Mouse (Mus musculus) cerebellum, postnatal 14 days (tissue): ENCODE results near the gene Glis3.

Experiments used
- DNase-seq, 2 experiments: peaks; one replicate each; pipeline ENCODE4 v3.0.0; 2021; ENCODE audit warnings: mixed read lengths in 2 of 2

Gene Glis3

DNA sequence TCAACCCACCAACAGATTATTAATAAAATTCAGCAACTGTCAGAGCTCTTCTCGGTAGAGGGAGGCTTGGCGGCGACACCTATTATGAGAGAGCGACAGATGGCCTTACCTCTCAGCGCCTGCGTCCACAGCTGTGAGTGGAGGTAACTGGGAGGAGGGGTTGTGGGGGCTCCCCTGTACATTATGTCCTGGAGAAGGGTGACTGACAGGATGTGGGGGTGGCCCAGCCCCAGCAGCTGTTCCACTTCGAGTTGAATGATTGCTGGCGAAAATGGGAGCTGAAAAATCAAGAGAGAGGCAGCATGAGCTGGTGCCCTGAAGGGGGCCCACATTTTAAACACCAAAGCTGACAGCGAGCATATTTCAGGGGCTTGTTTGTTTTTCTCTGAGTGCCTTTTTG lies 381.2 kb downstream of the Glis3 start:
- DNase-seq = peak; percentile 40 to 42

DNA sequence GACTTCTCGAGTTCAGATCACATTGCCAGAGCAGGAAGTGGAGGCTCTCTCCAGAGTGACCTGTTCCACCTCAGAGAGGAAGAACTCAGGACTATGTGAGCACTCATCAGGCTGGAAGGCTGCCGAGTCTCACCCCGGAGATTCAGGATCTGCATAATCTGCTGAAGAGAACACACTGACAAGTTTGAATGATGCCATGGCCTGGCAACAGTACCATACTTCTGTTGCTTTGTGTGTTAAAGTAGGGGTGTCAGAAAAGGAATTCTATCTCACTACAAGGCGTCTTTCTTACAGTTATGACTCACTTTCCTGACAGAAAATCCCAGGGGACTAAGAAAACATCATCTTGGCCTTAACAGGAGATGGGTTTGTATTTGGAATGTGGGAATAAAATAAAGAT lies 388.3 kb downstream of the Glis3 start:
- DNase-seq = peak; percentile 32 to 36

DNA sequence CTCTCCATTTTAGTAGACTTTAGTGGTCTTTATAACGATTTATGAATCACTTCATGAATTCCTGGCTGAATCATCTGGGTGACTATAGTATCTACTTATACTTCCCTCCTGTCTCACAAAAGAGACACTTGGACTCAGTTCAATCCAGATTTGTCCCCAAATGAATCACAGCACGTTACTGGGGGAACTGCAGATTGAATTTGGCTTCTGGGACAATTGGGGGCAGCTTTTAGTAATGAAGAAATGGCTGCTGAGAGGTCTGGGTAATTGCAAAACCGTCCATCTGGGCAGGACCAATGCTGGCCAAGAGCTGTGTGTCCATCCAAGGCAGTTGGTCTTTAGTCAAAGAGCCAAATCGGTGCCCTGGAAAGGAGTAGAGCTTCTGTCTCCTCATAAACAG lies 390.4 kb downstream of the Glis3 start:
- DNase-seq = peak; percentile 37 to 57

DNA sequence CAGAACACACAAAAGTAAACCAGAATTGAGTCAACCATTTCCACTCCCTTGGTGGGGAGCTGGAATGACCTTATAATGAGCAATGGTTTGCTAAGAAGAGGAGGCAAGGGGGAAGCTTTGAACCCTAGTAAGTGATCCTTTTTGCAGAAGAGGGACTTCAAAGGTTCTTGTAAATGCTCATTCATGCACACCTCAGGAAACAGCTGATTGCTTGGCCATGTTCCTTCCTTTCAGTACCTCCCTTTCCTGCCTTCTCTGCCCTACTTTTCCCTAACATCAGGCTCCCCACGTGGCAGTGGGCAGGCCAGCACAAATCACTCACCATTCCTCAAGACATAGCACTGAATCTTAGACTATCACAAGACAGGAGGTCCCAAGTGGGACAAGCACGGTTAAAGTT lies 392.4 kb downstream of the Glis3 start:
- DNase-seq = no peak

DNA sequence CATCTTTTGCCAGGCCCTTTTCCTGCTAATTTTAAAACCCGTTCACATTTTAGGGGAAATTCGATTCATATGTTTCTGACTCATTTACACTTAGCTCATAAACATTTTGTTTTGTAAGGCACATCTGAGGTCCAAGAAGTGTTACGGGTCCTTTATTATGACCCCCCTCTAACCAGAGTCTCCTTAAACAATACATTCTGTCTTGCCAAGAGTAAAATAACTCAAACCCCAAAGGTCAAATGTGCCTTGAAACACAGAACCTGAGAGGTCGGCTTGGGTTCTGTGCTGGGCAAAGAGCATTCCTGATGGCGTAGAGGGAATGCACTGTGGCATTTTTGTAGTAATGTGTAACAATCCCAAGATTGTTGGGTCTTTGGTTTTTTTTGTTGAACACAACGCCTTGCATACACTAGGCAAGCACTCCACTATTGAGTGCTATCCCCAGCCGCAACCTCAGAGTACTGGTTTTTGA lies 395.7 kb downstream of the Glis3 start:
- no peak for DNase-seq

DNA sequence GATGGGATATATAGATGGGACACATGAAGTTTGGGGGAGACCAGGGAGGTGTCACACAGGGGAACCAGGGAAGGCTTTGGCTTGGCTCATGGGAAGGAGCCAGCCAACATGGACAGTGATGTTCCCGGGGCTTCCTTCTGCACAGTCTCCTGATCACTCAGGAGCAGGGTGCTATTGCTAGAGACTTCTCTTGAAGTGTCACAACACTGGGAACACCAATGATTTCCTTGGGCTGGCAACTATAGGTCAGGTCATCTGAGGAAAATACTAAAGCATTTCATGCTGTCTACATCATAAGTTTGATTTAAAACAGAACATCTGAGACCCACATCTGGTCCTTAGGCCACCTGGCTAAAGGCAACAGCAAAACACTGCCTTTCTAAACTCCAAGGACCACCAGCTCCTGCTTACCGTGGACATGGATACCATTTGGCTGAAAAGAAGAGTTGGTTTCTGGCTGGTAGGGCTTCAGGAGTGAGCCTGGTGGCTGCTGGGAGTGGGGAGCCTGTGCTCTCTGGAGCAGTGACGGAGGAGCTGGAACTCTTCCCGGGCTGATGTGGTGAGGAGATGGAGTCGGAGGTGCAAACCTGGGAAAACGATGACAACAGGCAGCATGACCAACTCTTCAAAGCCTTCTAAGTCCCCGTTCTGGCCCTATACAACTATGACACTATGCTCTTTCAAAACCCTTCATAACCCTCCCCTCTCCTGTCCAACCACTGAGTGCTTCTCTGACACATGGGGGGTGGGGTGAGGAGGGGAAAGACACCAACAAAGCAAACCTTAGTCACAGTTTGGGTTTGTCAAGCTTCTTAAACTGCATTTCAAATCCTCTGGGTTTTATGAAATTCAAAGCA lies 396.4 kb downstream of the Glis3 start:
- DNase-seq = no peak

DNA sequence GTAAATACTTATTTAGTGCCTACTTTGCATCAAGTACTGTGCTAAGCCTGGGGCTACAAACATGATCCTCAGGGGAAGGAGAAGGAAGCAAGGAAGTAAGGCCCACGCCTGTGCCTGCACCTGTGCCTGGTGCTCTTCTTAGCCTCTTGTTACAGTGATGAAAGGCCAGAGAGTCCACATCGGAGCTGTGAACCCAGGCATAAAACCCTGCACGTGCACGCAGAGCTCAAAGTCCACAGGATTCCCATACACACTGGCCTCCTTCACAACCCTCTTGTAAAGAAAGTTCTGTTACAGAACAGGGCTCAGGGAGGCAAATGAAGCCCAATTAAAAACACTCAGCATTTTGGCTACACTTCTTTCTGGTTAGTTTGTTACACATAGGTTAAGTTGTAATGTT lies 398.5 kb downstream of the Glis3 start:
- no peak for DNase-seq

DNA sequence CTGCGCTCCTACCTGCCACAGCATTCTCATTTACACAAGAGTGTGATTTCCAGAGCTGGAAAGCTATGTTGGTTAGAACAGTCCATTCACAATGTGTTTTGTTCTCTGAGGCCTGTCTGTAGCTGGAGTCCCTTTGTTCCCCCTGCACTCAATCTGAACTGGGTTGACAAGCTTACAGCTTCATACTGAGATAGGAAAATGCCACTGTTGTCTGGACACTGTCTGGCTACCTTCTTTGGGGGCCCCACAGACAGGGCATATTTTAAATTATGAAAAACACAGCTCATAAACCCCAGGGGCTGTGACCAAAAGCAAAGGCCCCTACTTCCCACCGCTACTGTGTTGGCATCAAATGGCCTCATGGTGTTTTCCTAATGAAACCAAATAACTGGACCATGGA lies 402.8 kb downstream of the Glis3 start:
- DNase-seq = no peak

DNA sequence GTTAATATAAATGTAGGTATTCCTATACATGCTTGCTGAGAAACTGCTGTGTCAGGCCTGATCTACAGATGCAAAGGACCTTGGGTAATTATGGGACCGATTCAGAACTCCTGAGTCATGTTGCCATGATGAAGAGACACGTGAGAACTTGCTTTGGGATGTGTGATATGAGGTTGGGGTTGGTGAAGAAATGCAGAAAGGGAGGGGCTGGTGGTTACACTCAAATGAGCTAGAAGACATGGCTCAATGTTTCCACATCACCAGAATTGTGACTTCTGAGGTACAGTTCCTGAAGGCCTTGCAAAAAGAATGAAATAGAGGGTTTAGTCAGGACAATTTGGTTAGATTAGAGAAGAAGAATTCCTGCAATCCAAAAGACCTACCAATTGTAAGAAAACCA lies 405.4 kb downstream of the Glis3 start:
- DNase-seq = no peak

DNA sequence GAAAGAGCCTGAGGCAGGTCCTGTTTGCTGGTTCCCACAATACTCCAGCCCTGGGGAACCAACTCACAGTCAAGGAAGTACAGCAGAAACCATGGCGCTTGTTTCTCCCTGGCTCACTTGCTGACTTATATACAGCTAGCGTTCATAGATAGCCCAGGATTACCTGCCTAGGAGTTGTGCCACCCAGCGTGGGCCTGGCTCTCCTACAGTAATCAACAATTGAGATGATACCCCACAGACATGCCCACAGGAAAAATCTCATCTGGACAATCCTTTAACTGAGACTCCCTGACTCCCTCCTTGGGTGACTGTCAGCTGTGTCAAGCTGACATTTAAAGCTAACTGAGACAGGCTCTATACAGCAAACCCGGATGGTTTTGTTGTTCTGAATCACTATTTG lies 405.9 kb downstream of the Glis3 start:
- DNase-seq = no peak

DNA sequence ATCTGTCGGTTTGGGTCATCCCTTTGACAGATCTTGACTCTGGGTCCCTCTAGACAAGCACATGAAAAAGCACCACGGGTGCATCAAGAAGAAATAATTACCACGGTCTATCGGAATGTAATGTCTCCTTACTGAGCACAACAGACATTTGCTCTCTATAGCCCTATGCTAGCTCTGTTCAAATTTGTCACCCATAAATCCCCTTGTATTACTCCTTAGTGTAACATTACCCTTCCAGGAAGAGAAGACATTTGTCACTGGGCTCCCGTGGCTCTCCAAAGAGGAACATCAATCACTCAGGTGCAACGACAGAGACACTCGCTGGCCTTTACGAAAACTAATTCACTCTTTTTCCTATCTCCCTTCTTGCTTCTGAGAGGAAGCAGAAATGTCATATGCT lies 413.0 kb downstream of the Glis3 start:
- no peak for DNase-seq

DNA sequence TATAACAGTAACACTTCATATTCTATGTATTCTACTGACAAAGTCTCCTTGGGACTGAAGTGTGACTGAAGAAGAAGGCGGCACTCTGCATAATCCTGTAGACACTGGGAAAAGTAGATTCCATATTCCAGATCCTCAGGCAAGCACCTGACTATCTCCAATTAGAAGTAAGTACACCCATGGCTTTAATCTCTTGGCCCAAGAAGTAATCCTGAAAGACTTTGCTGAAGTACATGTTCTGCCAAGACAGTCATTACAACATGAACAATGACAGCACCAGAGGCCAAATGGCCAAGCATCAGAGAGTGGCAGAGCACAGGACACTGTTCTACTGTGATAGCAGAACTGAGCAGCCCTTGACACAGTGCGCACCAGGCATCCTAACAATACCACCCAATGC lies 414.1 kb downstream of the Glis3 start:
- DNase-seq = no peak

DNA sequence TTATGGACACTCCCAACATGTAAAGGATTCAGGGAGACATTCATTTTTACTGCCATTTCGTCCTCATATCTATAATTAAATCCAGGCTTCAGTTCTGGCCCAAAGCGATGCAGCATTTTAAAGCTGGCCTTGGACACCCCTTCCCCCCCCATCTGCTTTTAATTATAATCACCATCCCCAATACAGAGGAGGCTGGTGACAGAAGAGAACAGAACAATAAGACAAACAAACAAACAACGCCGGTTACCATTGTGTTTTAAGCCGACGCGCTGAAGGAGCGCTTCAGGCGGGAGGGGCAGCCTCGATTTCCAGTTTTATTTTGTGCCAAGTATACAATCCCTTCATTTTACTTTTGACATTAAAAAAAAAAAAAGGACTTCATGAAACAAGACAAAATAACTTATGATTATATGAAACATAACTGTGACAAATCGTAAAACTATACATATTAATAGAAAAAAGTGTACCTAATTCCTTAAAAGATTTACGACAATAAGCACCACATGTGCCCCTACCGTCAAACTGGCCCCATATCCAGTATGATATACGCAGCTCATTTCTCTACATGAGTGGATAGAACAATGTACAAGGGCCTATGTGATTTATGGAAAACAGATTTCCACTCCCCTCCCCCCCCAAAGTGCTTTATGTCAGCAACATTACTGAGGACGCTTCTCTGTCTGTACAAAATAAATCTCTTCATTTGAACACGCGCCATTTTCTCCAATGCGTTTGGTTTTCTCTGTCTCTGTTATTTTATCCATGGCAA lies 420.8 kb downstream of the Glis3 start:
- DNase-seq = no peak

DNA sequence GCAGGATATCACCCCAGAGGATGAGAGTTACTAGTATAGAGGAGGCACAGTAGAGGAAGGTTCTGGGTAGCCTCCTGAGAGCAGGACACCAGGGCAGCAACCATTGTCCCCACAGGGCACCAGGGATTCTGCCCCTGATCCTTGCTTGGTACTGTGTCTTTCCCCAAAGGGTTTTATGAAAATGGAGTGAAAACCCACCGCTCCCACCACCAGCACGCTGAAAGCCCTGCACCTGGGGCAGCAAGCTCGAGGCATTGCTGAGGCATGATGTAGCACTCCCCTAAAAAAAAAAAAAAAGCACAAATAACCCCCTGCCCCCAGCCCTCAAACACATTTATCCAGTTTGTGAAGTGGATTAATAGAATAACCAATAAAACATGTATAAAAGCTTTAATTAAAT lies 421.4 kb downstream of the Glis3 start:
- DNase-seq = no peak

DNA sequence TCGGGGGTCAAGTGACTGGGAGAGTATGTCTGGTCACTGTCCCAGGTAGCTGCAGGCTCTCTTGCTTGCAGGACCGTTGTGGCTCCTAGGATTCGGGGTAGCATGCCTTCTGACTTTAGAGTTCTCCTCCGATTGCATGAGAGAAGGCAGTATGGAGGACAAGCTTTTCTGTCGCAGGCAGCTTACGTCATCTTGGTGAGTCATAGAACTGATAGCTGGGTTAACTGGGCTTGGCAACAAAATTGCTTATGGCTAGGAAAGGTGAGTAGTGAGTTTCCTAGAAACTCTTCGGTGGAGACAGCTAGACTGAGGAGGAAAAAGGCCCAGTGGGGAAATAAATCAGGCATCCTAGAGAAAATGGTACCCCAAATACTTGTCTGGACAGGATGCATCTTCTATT lies 432.5 kb downstream of the Glis3 start:
- DNase-seq = no peak

DNA sequence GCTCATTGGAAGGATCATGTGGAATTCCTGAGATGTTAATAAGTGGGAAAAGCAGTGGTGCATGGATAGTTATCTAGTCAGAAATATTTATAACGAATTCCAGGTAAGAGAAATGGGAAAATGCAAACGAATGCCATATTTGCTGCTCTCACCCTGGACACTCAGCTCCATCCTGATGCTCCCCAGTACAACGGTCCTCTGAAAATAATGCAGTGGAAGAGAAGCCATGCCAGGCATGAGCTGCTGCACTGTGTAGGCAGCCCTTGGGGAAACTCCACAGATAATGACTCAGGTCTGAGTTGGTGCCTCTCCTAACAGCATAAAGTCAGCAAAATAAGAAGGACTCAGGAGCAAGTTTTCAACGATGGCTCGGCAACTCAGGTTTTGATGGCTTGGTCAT lies 433.7 kb downstream of the Glis3 start:
- DNase-seq = no peak

DNA sequence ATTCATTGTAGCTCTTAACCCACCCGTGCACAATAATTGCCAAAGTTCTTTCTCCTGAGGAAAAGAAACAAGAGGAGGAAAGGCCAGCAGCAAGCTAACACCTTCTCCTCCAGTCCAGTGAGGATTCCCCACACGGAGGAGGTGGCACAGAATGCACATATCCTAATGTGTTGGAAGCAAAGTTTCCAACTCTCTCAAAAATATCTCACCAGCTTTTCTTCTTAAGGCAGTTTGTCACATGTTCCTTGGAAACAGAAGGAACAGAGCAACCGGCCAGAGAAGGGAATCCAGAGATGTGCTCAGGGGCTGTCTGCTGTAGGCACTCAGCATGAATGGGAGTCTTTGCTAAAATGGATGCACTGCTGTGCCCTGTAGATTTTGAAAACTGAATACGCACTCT lies 441.8 kb downstream of the Glis3 start:
- no peak for DNase-seq

DNA sequence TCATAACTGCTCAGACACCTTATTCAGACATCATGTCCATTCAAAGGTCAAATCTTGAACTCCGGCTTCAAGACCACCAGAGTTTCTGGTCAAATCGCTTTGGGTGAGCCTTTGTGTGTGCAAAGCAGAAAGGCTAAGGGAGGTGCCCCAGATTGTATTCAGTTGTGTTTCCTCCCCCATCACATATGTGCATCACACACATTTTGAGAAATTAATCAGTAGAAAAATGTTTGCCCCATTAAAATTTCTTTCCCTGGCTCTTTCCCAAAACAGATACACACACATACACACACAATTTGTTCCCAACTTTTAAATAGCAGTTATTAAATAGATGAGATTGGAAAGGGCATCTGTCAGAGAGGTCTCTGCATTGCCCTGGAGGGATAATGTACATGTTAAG lies 442.3 kb downstream of the Glis3 start:
- no peak for DNase-seq

DNA sequence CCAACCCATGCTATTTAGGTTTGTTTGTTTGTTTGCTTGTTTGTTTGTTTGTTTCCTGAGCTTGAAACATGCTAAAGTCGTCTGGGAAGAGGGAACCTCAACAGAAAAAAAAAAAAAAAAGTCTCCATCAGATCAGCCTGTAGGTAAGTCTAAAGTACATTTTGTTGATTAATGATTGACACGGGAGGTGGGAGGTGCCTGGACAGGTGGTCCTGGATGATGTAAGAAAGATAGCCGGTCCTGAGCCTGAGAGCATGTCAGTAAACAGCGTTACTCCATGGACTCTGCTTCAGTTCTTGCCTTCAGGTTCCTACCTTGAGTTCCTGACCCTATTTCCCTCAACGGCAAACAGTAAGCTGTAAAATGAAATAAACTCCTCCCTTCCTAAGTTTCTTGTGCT lies 444.3 kb downstream of the Glis3 start:
- DNase-seq = no peak

DNA sequence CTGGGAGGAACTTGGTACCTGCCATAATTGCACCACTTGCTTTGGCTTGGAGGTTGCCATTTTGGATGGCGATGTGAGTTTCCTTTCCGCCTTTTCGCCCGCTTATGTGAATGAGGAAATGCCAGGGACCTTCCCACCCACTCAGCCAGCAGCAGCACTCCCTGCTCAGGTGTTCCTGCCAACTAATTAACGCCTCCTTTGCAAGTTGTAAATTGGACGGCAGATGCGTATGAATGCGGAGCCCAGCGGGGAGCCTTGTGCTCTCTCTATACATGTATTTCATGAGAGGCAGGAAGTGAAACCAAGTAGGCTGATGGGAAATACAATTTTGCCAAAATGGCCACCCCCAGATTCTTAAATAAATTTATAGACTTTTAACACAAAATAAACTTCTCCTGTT lies 444.8 kb downstream of the Glis3 start:
- DNase-seq = peak; percentile 61 to 71

DNA sequence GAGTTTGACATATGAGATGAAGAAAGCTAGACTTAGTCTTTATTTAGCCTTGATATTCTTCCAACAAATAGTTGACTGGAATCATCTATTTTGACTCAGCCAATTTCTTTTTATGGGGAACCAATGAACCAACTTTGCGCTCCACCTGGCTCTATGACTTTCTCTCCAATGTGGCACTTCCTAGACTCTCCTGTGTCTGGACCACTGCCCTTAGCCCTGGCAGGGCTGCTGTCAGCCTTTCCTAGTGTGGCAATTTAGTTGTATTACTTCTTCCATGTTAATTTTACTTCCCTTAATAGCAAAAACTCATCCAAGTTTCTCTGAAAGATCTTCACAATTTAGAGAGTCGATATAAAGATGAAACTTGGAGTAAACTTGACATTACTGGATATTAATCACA lies 445.2 kb downstream of the Glis3 start:
- DNase-seq = peak; percentile 50 to 69

DNA sequence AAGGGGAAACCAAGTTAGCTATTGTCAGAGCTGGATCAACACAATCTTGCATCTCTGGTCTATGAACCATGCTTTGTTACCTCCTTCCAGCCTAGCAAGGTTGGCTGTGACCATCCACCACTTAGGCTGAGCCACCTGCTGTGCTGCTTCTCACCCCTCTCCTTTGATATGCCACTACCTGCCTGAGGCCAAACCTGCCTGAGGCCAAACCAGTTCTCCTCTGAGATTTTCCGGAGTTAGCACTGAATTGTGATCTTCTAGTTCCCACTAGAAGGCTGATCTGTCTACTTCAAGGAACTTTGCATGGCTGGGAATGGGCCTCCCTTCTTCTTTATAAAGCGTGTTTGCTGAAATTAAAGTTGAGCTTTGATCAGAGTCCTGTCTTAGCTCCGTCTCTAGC lies 448.4 kb downstream of the Glis3 start:
- no peak for DNase-seq

DNA sequence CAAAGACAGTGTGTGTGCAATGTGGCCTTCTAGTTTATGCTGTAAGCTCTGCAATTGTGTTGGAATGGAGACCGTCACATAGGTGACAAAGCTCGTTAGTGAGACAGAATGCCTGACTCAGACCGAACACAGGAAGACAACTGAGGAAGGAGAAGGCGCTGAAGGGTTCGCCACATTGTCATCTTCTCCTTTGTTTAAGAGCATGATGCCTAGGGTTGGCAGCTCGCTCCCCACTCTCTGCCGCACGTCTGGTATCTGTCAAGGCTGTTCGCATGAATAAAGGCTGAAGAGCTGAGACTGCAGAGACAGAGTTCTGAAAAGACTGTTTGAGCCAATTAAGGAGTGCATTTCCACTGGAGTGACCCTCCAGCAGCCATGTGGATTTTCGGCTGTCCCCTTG lies 452.4 kb downstream of the Glis3 start:
- no peak for DNase-seq

DNA sequence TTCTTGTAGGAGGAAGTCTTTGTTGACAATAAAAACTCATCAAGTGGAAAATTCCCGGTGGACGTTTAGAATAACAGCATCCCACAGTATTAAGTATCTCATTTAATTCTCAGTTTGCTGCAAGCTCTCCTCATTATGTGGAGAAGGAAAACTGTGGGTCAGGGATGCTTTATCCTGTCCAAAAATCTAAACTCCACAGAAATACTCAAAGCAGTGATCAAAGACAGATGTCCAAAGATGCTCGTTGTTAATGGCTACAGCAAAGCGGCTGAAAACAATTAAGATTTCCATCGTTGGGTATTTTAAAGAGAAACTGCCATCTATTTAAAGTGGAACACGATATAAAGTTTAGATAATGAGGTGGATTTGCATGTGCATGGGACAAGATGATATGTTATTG lies 454.2 kb downstream of the Glis3 start:
- DNase-seq = no peak
